Mouse (Mus musculus) embryonic fibroblast, embryonic 13.5 days (primary cell): Measurements from ENCODE around the gene Unc45a.

Source experiments
- CTCF ChIP-seq: IDR thresholded peaks from 2 replicates; pipeline ENCODE4 v1.5.1; 2011; ENCODE audit warnings: mild to moderate bottlenecking, control low read depth, low read length, moderate library complexity, borderline replicate concordance; ENCODE audit not compliant: insufficient read depth
- POLR2A ChIP-seq: IDR thresholded peaks from 2 replicates; pipeline ENCODE4 v1.6.1; 2011; ENCODE audit warnings: low read depth, mild to moderate bottlenecking, control low read depth, low read length, moderate library complexity

DNA sequence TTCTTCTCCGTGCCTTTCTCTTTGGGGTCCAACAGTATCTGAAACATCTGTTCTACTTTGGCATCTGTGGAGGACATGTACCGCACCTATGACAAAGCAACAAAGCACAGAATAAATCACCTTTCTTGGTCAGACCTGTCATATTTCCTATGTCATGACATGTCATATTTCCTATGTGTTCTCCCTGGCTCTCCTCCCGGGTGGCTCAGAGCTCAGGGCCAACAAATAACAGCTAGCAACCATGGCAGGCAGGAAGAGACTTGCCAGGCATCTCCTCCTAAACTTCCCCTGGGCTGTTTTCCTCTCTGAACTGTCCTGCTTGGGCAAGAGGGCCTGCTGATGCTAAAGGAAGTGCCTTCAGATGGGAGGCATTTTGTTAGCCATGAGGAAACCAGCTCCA, 3.9 kb downstream of the Unc45a start:
- TF ChIP-seq POLR2A, result no peak
- no peak for TF ChIP-seq CTCF
